Mouse (Mus musculus): Measurements from ENCODE around the gene Ptgfrn. TPM values are rescaled to one million over a fixed set of nuclear protein-coding genes. Genes with fewer than 3 reads are reported as not detected.

Ptgfrn gene
- polyA plus RNA-seq, 1 experiment, result not detected

GRCm38 (mm10) chr3:101109558-101110021, 488 bp downstream of the Ptgfrn start:
- Histone ChIP-seq H3K9me3 (ENCODE audit: control insufficient read depth, low read length) (no peaks in the 10 kb centered on the region; the same call in 1 of the 2 replicates), H3K4me3 (replicated peaks) (peak overlapping the region; percentile 29), H3K36me3 (ENCODE audit: control insufficient read depth) (no peaks in the 10 kb centered on the region), H3K27me3 (ENCODE audit: control insufficient read depth) (peaks cover 49% of the 10 kb centered on the region), H3K4me1 (ENCODE audit: control insufficient read depth) (no peaks in the 10 kb centered on the region)
- TF ChIP-seq GATA1 (IDR thresholded peaks at IDR 0.05; ENCODE audit: low read length) (no peak), TAL1 (IDR thresholded peaks at IDR 0.05; ENCODE audit: low read length) (no peak)

GRCm38 (mm10) chr3:101108848-101109247, 1.2 kb downstream of the Ptgfrn start:
- H3K4me3 ChIP-seq (replicated peaks), result no peak overlapping the region

GRCm38 (mm10) chr3:101108282-101108681, 1.8 kb downstream of the Ptgfrn start:
- H3K36me3 ChIP-seq (ENCODE audit: control insufficient read depth), result no peaks in the 10 kb centered on the region
- H3K9me3 ChIP-seq (ENCODE audit: control insufficient read depth, low read length), result no peaks in the 10 kb centered on the region; the same call in 1 of the 2 replicates
- TF ChIP-seq GATA1 (IDR thresholded peaks at IDR 0.05; ENCODE audit: low read length) (no peak), TAL1 (IDR thresholded peaks at IDR 0.05; ENCODE audit: low read length) (no peak)
- no peak overlapping the region for H3K4me3 ChIP-seq (replicated peaks)
- no peaks in the 10 kb centered on the region for H3K4me1 ChIP-seq (ENCODE audit: control insufficient read depth)
- peaks cover 49% of the 10 kb centered on the region for H3K27me3 ChIP-seq (ENCODE audit: control insufficient read depth)

More at GRCm38 (mm10) chr3:101108848-101109247, 1.2 kb downstream of the Ptgfrn start:
- Histone ChIP-seq H3K27me3 (ENCODE audit: control insufficient read depth) (peaks cover 49% of the 10 kb centered on the region), H3K4me1 (ENCODE audit: control insufficient read depth) (no peaks in the 10 kb centered on the region), H3K36me3 (ENCODE audit: control insufficient read depth) (no peaks in the 10 kb centered on the region), H3K9me3 (ENCODE audit: control insufficient read depth, low read length) (no peaks in the 10 kb centered on the region; the same call in 1 of the 2 replicates)
- TF ChIP-seq GATA1 (IDR thresholded peaks at IDR 0.05; ENCODE audit: low read length) (no peak), TAL1 (IDR thresholded peaks at IDR 0.05; ENCODE audit: low read length) (no peak)

GRCm38 (mm10) chr3:101106326-101106725, 3.8 kb downstream of the Ptgfrn start:
- no peaks in the 10 kb centered on the region; the same call in 1 of the 2 replicates for H3K9me3 ChIP-seq (ENCODE audit: control insufficient read depth, low read length)
- no peaks in the 10 kb centered on the region for H3K4me1 ChIP-seq (ENCODE audit: control insufficient read depth)
- TF ChIP-seq TAL1 (IDR thresholded peaks at IDR 0.05; ENCODE audit: low read length) (no peak), GATA1 (IDR thresholded peaks at IDR 0.05; ENCODE audit: low read length) (no peak)
- peaks cover 38% of the 10 kb centered on the region for H3K27me3 ChIP-seq (ENCODE audit: control insufficient read depth)
- no peaks in the 10 kb centered on the region for H3K36me3 ChIP-seq (ENCODE audit: control insufficient read depth)
- no peak overlapping the region for H3K4me3 ChIP-seq (replicated peaks)

- Histone ChIP-seq H3K4me3 (replicated peaks) (no peak overlapping the region), H3K9me3 (ENCODE audit: control insufficient read depth, low read length) (no peaks in the 10 kb centered on the region; the same call in 1 of the 2 replicates), H3K4me1 (ENCODE audit: control insufficient read depth) (no peaks in the 10 kb centered on the region), H3K36me3 (ENCODE audit: control insufficient read depth) (no peaks in the 10 kb centered on the region), H3K27me3 (ENCODE audit: control insufficient read depth) (peaks cover 29% of the 10 kb centered on the region)
- TF ChIP-seq GATA1 (IDR thresholded peaks at IDR 0.05; ENCODE audit: low read length) (no peak), TAL1 (IDR thresholded peaks at IDR 0.05; ENCODE audit: low read length) (no peak)
Observed at GRCm38 (mm10) chr3:101105486-101105885, 4.6 kb downstream of the Ptgfrn start.

- Histone ChIP-seq H3K27me3 (ENCODE audit: control insufficient read depth) (peaks cover 23% of the 10 kb centered on the region), H3K4me3 (replicated peaks) (no peak overlapping the region), H3K36me3 (ENCODE audit: control insufficient read depth) (no peaks in the 10 kb centered on the region)
Observed at GRCm38 (mm10) chr3:101104883-101105282, 5.2 kb downstream of the Ptgfrn start.

DNA sequence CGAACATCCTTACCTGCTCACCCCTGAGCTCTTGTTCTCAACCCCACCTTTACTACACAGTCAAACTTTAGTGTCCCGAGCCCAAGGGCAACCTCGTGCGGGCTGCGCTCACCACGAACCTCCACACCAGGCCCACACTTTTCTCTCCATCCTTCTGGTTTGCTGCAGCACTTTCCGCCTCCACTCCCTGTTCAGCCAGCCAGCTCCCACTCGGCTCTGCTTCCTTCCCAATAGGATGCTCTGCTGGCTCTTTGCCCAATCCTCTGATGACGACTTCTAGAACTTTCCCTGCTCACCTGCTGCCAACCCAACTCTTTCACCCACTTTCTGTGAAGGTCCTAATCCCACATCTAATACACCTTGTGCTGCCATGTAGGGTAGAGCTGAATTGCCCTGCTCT, 6.3 kb downstream of the Ptgfrn start:
- TF ChIP-seq GATA1 (IDR thresholded peaks at IDR 0.05; ENCODE audit: low read length), result no peak
- TF ChIP-seq TAL1 (IDR thresholded peaks at IDR 0.05; ENCODE audit: low read length), result no peak

More at GRCm38 (mm10) chr3:101104883-101105282, 5.2 kb downstream of the Ptgfrn start:
- no peaks in the 10 kb centered on the region for H3K4me1 ChIP-seq (ENCODE audit: control insufficient read depth)
- TF ChIP-seq GATA1 (IDR thresholded peaks at IDR 0.05; ENCODE audit: low read length) (no peak), TAL1 (IDR thresholded peaks at IDR 0.05; ENCODE audit: low read length) (no peak)
- H3K9me3 ChIP-seq (ENCODE audit: control insufficient read depth, low read length), result no peaks in the 10 kb centered on the region; the same call in 1 of the 2 replicates

DNA sequence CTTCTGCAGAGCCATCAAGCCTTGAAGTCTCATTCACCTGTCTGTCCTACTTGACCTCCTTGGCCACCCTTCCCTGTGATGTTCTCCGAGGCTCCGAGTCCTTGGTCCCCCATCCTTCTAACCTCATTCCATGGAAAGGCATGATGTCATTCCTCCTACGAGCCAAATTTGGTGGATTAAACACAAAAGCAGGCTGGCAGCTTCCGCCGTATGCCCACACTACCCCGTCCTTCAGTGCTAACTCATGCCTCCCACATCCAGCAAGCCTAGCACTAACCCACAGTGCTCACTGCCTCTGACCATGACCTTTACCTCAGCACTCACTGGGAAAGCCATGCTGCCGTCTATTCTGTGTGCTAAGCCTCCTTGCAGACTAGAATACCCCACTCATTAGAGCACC, 8.0 kb downstream of the Ptgfrn start:
- Histone ChIP-seq H3K4me3 (replicated peaks) (no peak overlapping the region), H3K27me3 (ENCODE audit: control insufficient read depth) (no peaks in the 10 kb centered on the region), H3K9me3 (ENCODE audit: control insufficient read depth, low read length) (no peaks in the 10 kb centered on the region), H3K4me1 (ENCODE audit: control insufficient read depth) (no peaks in the 10 kb centered on the region), H3K36me3 (ENCODE audit: control insufficient read depth) (no peaks in the 10 kb centered on the region)
- TF ChIP-seq TAL1 (IDR thresholded peaks at IDR 0.05; ENCODE audit: low read length) (no peak), GATA1 (IDR thresholded peaks at IDR 0.05; ENCODE audit: low read length) (no peak)

More for the DNA sequence above, 6.3 kb downstream of the Ptgfrn start:
- no peaks in the 10 kb centered on the region for H3K9me3 ChIP-seq (ENCODE audit: control insufficient read depth, low read length)
- no peaks in the 10 kb centered on the region for H3K36me3 ChIP-seq (ENCODE audit: control insufficient read depth)
- H3K27me3 ChIP-seq (ENCODE audit: control insufficient read depth), result peaks cover 12% of the 10 kb centered on the region
- no peak overlapping the region for H3K4me3 ChIP-seq (replicated peaks)
- no peaks in the 10 kb centered on the region for H3K4me1 ChIP-seq (ENCODE audit: control insufficient read depth)

- Histone ChIP-seq H3K36me3 (ENCODE audit: control insufficient read depth) (no peaks in the 10 kb centered on the region), H3K27me3 (ENCODE audit: control insufficient read depth) (no peaks in the 10 kb centered on the region), H3K4me3 (replicated peaks) (no peak overlapping the region), H3K4me1 (ENCODE audit: control insufficient read depth) (no peaks in the 10 kb centered on the region), H3K9me3 (ENCODE audit: control insufficient read depth, low read length) (no peaks in the 10 kb centered on the region)
- TF ChIP-seq GATA1 (IDR thresholded peaks at IDR 0.05; ENCODE audit: low read length) (no peak), TAL1 (IDR thresholded peaks at IDR 0.05; ENCODE audit: low read length) (no peak)
Observed at GRCm38 (mm10) chr3:101101184-101101583, 8.9 kb downstream of the Ptgfrn start.

Data from erythroblast, embryonic 14.5 days (primary cell).